Mouse (Mus musculus): ENCODE results near the gene Shcbp1l.
A peak's percentile ranks its signal among the peaks of the same experiment; 100 is the strongest.

Gene Shcbp1l

GRCm38 (mm10) chr1:153486767-153487499, 62.0 kb downstream of the Shcbp1l start:
- peak; percentile 66 to 88 for DNase-seq (ENCODE audit: inconsistent age in 2 of 2, low spot score in 1 of 2)

DNA sequence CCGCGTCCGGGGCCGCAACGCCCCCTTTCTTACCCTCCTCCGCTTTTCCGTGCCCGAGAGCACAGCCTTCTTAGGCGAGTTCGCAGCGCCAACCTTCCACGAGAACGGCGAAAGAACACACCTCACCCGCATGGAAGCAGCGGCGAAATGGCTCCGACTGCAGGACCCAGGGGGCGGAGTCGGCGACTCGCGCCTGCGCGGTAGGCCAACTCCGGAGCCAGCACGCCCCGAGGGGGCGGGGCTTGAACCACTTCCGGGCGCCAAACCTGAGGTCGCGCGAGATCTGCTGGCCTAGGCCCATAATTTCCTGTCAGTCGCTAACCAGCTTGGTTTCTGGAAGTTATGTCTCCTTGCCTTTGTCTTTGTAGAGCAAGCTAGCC, 62.5 kb downstream of the Shcbp1l start, which contains the start of gene Dhx9:
Gene Dhx9, minus strand, starts transcription at position 161 of the 380 bp plus-strand sequence.
- DNase-seq (ENCODE audit: inconsistent age in 2 of 2, low spot score in 1 of 2) = peak; percentile 99

GRCm38 (mm10) chr1:153489132-153489531, 64.2 kb downstream of the Shcbp1l start:
- peak in 1 of 2 experiments; percentile 54 for DNase-seq (ENCODE audit: inconsistent age in 2 of 2, low spot score in 1 of 2)

DNA sequence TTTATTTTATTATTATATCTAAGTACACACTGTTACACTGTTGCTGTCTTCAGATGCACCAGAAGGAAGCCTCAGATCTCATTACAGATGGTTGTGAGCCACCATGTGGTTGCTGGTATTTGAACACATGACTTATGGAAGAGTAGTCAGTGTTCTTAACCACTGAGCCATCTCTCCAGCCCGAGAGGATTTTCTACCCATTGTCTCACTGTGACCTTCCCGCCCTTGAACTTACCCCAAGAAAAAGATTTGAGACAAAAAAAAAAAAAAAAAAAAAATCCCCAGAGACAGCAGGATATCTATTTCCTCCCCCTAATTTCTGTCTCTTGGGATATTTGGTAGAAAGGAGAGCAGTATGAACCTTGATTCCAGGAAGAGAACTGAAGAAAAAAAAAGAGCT, 64.6 kb downstream of the Shcbp1l start:
- no peak for DNase-seq (ENCODE audit: inconsistent age in 2 of 2, low spot score in 1 of 2)

DNA sequence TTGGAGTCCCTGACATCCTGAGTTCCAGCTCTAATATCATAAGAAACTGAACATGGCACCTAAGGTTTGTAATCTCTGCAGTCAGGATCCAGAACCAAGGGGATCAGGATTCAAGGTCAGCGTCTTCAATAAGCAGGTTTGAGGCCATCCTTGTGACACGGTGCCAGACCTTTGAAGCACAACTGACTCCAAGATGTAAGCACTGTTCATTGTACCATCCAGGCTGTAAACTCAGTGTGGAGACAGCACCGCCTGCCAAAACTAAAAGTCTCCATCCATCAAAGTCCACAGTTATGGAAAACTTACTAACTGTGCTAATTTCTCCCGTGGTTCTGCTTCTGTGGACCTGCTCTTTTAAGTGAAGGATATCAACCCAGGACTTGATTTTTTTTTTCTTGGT, 65.0 kb downstream of the Shcbp1l start:
- peak; percentile 43 to 66 for DNase-seq (ENCODE audit: inconsistent age in 2 of 2, low spot score in 1 of 2)

DNA sequence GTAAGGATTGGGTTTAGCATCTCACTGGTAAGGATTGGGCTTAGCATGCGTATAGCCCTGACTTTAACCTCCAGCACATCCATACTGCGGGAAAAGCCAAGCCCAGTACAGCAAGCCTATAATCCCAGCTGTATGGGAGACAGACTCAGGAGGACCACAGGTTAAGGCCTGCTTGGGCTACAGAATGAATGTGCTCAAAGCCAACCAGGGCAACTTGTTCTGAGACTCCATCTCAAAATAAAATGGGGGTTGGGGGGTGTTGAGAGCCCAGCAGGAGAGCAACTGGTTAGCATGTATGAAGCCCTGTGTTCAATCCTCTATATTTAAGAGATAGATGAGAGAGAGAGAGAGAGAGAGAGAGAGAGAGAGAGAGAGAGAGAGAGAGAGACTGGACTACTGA, 66.4 kb downstream of the Shcbp1l start:
- no peak for DNase-seq (ENCODE audit: inconsistent age in 2 of 2, low spot score in 1 of 2)

DNA sequence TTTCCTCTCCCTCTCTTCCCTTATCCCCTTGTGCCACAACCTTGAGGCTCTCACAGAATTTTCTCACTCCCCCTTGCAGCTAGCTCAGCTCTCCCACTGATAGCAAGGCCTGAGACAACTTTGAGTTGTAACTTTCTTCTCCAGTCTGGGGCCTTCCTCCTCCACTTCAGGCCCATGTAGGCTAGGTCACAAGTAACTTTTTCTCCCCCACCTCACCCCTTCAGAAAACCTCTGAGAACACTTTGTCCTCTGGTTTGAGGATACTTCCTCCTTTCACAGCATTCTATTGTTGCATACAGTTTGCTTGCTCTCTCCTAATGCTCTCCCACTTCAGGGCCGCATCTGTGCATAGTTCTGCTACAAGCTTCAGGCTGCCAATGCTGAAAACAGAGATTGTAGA, 66.9 kb downstream of the Shcbp1l start:
- DNase-seq (ENCODE audit: inconsistent age in 2 of 2, low spot score in 1 of 2) = peak in 1 of 2 experiments; percentile 50

DNA sequence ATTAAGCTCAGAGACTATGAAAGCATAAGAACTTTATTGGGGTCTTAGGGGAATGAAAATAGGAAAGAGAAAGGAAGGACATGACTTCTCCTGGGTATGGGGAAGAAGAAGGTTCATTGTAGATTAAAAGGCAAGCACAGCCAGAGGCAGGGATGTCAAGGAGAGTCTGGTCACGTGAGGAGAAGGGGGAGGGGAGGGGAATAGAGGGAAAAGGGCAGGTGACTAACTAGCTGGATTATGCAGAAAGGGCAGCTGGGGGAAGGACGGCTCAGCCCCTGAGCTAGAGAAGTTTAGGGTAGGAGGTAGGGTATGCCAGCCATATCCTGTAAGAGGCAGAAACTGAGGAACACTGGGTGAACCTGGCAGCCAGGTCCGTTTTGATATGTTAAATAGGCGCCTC, 68.4 kb downstream of the Shcbp1l start:
- peak; percentile 49 to 81 for DNase-seq (ENCODE audit: inconsistent age in 2 of 2, low spot score in 1 of 2)

DNA sequence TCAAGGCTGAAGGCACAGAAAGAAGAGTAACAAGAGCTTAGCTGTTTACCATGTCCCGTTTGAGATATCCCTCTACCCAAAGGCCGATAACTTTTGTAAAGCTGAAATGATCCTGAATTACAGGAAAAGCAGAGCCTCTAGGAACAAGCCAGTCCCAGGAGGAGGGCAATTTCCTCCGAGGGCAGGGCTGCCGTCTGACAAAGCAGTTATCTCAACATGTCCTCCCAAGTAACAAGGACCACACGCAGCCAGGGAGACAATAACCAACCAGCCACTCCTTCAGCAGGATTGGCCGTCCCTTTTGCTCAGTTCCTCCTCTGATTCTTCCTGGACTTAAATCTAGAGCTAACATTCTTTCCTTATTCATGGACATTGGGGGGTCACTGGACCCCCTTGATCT, 69.0 kb downstream of the Shcbp1l start:
- no peak for DNase-seq (ENCODE audit: inconsistent age in 2 of 2, low spot score in 1 of 2)

DNA sequence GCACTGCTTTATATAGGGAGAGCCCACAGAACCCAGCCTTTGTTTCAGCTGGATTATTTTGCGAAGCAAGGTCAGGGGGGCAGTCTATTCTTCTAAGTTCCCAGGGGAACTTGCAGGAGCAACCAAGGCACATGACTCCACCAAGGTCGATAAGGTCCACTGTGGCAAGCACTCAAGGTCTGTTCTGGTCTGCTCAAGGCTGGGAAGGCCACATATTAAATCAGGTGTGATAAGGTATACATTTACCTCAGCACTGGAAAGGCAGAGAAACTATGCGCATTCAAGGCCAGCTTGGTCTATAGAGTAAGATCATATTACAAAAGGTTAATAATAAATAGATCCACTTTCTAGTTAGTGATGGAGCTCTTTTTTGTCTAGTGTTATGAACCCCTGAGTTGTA, 71.1 kb downstream of the Shcbp1l start:
- peak in 1 of 2 experiments; percentile 49 for DNase-seq (ENCODE audit: inconsistent age in 2 of 2, low spot score in 1 of 2)

DNA sequence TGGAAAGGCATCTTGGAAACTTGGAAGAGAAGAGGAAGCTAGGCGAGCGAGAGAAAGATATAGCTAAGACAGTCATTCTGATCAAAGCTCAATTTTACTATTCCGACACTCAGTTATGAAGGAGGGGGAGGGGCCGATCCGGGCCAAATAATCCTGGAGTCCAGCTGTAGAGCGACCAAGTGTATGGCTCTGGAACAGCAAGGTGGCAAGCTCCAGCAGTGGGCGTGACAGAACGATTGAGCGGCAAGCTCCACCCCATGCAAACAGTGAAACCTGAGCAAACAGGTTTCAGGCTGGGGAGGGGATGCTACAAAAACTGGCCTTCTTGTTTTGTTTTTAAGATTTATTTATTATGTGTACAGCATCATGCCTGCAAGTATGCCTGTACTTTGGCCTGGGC, 75.1 kb downstream of the Shcbp1l start:
- no peak for DNase-seq (ENCODE audit: inconsistent age in 2 of 2, low spot score in 1 of 2)

GRCm38 (mm10) chr1:153501644-153502321, 76.8 kb downstream of the Shcbp1l start:
- peak in 1 of 2 experiments; percentile 73 for DNase-seq (ENCODE audit: inconsistent age in 2 of 2, low spot score in 1 of 2)

Data from adrenal gland, adult (tissue).